Mouse (Mus musculus) G1E (cell line): ENCODE data around the gene Fxyd3.

ENCODE experiments used
- CTCF ChIP-seq: IDR thresholded peaks from 2 replicates; pipeline ENCODE4 v1.5.1; 2012; ENCODE audit warnings: low read depth, low read length, inconsistent platforms, mixed read lengths
- GATA2 ChIP-seq: IDR thresholded peaks from 2 replicates; pipeline ENCODE4 v1.6.1; 2012; ENCODE audit warnings: low read depth, low read length, inconsistent platforms, borderline replicate concordance
- POLR2AphosphoS5 ChIP-seq: IDR thresholded peaks from 2 replicates; pipeline ENCODE4 v1.6.1; 2012; ENCODE audit warnings: low read depth, low read length, inconsistent platforms; ENCODE audit not compliant: insufficient replicate concordance

DNA sequence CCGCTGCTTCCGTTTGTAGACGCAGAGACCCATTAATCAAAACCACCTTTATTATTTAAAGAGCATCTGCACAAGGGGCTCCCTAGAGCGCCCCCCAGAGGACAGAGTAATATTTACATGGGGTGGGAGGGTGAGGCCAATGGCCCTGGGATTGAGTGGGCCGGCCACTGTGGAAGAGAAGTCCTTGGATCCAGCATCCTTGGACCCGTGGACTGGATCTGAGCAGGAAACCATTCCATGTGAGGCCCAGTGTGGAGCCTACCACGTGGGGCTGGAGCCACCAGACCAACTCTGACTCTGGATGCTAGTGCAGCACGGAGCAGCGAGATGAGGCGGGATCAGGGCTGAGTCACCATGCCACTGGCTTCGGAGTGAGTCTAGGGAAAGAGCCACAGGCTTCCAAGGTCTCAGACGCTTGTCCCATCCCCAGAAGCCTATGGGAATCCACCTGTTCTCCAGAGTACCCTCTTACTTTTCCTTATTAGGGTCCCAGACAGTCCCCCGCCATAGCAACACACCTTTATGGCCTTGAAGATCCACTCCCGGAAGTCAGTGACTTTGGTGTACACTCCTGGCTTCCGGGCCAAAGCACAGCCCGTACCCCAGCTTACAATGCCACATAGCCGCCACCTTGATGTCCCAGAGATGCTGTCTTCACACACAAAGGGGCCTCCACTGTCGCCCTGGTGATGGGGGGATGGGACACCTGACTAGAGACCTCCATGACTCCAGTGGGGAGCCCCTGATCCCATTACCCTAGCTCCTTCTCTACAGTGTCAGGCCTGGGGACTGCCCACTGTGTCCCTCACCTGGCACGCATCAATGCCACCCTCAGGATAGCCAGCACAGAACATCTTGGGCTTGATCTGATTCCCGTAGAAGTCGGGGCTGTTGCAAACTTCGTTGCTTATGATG lies 22.4 kb upstream of the Fxyd3 start:
- TF ChIP-seq GATA2 (no peak), CTCF (no peak), POLR2AphosphoS5 (no peak)
